Mouse (Mus musculus): Measurements from ENCODE around the gene S100z. TPM values are rescaled to one million over a fixed set of nuclear protein-coding genes. Genes with fewer than 3 reads are reported as not detected.

S100z gene
- total RNA-seq (2021) = not detected
- long read RNA-seq = 0 reads

DNA sequence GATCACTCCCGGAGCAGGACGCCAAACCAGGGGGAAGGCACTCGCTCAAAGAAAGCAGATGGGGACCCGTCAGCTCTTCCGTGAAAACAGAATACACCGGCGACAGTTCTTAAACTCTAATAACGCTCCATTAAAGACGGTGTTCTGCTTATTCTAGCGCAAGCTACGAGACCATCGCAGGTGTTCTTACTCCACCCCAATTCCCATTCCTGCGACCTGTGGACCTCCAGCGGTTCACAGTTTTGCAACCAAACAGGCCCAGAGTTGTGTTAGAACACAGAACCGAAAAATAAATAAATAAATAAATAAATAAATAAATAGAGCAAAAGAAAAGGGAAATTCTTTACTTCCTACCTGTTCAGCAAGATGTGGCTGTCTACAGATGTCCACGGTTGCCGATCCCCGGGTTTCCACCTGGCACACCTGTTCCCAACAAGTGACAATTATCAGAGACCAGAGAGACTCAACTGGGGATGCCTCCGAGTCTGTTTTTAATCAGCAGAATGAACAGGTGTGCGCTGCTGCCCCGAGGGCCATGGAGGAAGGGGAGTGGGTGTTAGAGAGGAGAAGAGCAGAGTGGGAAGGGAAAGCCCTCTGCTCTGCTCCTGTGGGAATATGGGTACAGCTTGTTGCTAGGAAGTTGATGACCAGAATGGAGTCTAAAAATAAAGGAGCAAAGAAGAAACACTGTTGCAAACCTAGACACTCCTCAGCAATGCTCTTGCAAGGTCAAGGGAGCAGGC is at the start of gene S100z:
Gene S100z, minus strand, starts transcription at position 51 of the 743 bp plus-strand sequence.
- no peak for DNase-seq (ENCODE audit: low spot score in 2 of 2)

DNA sequence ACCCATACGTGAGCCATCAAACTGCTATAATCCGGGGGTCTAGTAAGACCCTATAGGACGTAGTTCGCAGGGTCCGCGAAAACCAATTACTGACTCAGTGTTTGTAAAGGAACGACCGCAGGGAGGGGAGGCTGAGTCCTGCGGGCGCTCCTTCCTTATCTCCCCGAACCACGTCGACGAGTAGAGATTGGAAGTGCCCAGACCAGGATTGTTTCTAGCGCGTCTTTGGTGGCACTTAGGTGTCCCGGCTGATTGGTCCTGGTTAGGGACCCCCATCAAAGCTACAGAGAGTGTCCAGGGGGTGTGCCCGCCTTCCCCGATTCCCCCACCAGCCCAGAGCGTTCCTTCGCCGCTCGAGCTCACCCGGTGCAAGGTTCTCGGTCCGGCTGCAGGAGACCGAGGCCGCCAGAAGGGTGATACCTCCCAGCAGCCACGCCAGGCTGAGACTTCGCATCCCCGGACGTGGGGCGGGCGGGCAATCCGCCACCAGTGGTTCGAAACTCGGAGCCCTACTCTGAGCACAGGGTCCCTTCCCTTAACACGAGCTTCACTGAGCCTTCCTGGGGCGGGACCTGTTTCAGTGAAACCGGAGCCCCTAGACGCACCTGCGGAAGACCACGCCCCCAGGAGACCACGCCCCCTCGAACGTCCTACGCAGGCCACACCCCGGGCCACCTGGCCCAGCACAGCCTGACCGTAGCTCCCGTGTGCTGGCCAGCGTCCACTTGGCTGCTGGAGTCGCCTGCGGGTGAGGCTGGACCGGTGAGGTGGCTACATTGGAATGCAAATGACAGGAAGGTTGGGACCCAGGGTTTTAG is 46.4 kb upstream of the S100z start, which contains the start of gene F2rl1:
Gene F2rl1, minus strand, starts transcription at position 554 of the 818 bp plus-strand sequence.
- no peak for DNase-seq (ENCODE audit: low spot score in 2 of 2)

DNA sequence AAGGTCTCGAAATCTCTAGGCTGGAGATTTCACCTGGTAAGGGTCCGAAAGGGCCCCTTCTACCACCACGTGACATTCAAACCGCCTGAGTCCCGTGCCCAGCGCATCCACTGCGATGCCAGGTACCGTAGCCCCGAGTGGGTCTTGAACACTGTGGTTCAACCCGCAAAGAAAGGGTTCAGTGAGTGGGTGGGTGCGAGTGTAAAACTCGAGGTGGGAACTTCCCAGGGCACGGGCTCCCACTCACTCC is 45.8 kb upstream of the S100z start:
- DNase-seq (ENCODE audit: low spot score in 2 of 2) = no peak

DNA sequence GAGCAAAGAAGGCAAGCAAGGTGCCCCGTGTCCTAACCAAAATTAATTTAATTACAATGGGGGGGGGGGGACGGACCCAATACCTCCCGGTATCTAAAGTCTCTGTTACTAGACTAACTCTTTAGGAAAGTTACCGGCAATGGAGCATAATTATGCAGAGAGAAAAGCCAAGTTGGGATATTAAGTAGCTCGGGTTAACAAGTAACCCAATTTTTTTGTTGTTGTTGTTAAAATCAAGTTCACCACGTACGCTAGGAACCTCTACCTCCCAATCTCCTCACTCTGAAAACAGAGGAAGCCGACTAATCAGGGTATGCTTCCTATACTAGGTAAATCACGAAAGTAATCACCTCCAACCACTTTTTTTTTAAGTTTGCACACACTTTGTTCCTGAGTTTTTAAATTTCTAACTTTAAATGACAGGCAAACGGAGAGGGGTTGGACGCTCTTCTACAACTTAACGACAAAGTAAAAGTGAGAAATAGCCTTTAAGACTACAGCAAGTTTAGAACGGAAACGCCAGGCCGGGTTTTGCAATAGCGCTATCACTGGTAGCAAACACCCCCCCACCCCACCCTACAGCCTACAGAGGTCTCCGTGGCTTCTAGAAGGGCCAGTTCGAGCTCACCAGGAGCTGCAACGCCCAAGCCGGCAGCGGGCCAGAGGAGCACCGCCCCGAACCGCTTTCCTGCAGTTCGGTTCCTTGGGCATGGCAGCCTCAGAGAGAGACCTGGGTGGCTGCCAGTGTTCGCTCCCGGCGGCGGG is 45.3 kb upstream of the S100z start:
- DNase-seq (ENCODE audit: low spot score in 2 of 2) = no peak

DNA sequence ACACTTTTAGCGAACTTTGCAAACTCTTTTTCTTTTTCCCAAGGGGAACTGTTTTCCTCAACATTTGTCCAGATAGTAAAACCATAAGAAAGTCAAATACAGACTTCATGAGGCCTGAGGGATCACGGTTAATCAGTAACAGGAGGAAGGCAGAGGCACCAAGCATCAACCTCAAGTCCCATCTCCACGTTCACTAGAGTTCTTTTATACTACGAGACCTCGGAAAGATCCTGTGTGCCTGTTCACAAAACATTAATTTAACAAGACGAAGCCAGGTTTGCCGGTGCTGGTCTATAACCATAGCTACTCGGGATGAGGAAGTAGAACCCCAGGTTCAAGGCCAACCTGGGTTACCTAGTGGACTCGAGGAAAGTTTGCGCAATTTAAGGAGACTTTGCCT is 43.7 kb upstream of the S100z start:
- DNase-seq (ENCODE audit: low spot score in 2 of 2) = no peak

DNA sequence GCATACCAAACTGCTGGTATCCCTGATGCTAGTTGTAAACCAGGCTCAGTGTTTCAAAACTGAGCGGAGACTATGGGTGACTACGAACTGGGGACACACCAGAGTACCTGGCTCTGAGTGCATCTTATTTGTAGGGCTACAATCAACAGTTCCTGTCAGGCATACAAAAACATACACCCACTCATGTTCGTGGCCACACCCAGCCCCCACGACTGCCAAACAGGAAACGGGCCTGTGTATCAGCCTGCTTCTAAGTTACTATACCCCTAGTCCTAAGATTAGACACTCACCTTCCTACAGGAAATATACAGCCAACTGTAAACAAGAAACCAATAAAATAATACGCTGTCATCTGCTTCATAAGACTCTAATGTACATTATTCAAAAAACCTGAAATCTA is 42.5 kb upstream of the S100z start:
- DNase-seq (ENCODE audit: low spot score in 2 of 2) = no peak

DNA sequence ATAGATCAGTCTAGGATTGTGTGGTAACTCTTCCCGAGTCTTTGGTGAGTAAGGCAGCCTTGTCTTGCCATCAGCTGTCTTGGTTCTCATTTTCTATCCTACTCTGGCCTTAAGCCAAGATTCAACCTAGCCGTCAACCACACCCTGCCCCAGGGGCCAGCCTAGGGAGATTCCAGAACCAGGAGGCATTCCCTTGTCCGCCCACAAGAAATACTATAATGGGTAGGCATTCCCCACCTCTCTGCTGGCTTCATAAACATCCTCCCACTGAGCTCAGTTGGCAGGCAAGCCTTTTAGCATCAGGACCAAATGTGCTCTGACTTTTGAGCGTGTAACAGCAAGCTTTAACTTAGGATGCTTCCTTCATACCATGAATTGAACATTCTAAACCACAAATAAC is 36.2 kb upstream of the S100z start:
- DNase-seq (ENCODE audit: low spot score in 2 of 2) = peak; percentile 10 to 52

DNA sequence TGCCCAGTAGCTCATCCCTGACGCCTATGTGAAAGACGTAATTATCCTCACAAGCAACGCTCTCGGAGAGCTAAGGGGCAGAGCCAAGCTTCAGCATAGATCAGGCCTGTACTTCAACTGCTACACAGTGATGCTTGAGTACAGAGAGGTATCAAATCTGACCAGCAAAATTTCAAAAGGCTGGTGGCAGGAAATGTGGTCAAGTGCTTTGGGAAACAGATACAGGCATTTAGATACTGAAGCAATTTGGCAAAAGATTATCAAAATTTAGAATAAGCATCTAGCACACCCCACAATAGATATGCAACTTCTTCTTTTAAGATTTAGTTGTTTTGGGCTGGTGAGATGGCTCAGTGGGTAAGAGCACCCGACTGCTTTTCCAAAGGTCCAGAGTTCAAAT is 31.5 kb upstream of the S100z start:
- no peak for DNase-seq (ENCODE audit: low spot score in 2 of 2)

DNA sequence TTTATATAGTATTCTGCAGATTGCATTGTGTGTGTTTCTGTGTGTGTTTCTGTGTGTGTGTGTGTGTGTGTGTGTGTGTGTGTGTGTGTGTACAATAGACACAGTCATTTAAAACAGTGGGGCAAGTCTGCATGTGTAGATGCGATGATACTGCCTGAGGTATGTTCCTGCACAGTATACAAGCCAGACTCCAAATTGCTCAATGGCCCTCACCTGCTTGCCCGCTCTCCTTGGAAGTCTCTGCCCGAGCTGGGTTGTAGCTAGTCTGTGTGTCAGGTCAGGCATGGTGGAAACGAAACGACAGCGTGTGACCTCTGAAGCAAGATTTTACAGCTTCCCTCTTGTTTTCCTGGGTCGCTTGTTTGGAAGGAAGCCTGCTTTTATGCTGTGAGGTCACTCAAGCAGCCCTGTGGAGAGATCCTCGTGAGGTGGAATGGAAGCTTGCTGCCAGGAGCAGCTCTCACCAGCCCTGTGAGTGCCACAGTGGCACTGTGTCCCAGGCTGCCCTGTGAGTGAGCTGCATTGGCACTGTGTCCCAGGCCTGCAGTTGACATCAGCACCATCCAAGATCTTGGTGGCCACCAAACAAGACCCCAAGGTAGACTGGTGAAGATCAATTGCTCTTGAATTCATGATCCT is 24.9 kb upstream of the S100z start:
- DNase-seq (ENCODE audit: low spot score in 2 of 2) = no peak

DNA sequence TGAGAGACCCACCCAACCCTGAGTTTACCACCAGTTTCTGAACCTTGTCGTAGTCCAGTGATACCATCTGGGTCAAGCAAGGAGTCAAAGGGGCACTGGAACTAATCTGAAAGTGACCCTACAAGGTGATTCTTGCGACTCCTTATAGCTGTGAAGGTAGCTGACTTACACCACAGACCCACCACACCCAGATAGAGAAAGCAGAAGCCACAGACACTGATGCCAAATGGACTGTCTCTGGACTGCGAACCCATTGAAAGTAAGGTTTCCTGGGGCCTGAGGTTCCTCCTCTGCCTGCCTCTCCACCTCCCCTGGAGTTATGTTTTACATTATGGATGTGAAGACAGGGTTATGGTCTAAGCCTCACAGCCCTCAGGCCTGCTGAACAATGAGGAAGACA is 18.1 kb upstream of the S100z start:
- no peak for DNase-seq (ENCODE audit: low spot score in 2 of 2)

DNA sequence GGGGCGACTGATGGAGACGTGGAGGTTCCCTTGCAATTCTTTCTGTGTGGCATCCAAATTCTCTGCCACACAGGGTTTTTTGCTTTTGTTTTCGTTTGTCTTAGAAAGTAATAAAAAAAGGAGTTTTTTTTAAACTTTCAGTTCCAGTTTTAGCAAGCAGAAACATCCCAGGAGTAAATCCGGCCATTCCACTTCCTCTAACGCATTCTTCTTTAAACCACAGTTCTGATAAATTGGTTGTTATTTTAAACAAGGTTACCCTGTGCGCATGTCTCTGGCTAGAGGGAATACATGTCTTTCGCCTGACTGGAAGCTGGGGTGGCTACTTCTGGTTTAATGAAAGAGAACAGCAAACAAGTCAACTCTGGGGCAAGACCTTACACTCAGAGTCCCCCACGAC is 16.3 kb upstream of the S100z start:
- no peak for DNase-seq (ENCODE audit: low spot score in 2 of 2)

DNA sequence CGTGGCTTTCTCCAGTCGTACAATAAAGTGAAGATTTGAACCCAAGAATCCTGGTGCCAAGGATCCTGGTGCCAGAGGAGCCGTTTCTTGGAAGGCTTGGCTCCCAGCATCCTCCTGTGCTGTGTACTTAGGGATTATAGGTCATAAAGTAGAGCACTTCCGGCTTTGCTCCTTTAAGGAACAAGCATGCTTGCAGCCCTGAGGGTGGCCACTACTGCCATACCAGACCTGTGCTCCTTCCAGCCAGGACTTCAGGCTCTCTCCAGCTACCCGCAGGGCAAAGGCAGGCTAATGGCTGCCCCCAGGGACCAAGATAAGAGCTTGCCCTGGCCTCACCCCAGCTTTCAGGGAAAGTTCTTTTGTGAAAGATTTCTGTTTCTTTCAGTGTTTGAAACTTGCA is 14.8 kb upstream of the S100z start:
- DNase-seq (ENCODE audit: low spot score in 2 of 2) = no peak

DNA sequence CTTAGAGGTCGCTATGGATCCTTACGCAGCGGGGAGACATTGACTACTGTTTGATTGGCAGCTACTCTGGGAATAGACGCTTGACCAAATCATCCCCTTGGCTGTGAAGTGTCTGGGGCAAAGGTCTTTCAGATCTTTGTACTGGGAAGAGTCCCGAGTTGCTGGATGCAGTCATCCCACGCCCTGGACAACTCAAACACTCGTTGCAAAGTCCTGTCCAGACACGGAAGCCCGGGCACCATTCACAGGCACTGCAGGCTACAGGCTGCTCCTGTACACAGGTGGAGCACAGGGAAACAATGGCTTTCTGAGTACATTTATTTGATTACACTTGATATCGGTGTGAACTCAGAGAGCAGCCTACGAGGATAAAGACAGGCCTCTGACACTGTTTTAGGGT is 12.8 kb upstream of the S100z start:
- DNase-seq (ENCODE audit: low spot score in 2 of 2) = no peak

DNA sequence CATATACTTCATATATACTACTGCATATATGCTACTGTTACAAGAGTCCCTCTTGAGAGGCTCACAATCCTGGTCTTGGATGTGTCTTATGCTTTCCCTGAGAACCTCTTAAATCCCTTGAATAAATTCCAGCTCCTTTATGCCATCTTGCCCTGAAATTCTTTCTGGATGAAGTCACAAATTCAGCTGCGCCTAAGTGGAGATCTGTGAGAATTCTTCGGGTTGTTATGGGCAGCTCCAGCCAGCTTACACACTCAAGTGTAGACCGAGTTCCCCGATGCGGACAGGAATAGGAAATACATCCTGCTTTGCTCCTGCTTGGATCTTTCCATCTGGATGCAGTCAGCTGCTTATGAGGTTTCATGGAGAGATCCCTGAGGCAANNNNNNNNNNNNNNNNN is 6.1 kb upstream of the S100z start:
- no peak for DNase-seq (ENCODE audit: low spot score in 2 of 2)

DNA sequence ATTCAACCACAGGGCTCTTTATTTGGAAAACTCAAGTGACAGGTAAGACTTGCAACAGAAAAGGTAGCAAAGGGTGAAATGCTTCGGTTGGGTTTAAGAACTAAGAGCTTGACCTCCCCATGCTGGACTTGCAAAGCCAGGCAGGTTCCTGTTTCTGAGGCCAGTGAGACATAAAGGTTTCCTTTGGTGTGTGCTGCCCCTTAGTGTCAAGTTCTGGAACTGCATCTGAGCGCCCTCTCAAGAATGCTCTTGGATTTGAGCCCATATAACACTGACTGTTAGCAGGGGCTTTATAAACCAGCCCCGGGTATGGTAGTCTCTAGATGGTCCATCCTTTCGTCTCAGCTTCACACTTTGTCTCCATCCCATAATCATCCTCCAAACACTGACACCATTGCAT is 2.9 kb upstream of the S100z start:
- peak; percentile 55 to 86 for DNase-seq (ENCODE audit: low spot score in 2 of 2)

DNA sequence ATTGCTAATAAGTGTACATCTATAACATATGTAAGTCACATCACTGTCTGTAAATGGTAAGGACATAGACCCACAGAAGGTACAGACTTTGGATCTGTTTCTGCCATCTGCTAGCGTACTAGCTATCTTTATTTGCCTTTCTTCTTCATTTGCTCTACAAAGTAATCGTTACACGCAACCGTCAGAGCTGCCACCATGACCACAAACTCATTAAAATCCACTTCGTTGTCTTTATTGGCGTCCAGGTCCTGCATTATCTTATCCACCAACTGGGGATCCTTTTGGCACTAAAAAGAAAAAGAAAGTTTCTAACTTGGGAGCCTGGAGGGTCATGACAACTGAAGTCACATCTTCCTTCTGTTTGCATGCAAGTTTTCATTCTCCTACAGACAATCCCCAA is 1.3 kb downstream of the S100z start:
- no peak for DNase-seq (ENCODE audit: low spot score in 2 of 2)

DNA sequence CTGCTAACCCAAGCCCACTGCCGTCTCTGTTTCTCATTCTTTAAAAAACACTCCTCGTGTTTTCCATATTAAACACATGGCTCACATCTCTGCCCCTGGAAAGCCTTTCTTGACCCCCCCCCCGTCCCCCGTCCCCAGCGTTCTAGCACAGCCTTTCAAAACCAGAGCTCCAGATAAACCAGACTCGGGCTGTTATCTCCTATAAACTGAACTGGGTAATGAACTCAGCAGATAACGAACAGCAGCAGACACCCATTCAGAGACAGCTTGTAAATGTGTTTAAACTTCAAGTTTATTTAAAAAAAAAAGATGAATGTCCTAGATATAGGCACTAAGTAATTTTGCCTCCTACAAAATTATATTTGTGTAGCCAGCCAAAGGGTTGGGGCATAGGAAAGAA is 3.4 kb downstream of the S100z start:
- no peak for DNase-seq (ENCODE audit: low spot score in 2 of 2)

DNA sequence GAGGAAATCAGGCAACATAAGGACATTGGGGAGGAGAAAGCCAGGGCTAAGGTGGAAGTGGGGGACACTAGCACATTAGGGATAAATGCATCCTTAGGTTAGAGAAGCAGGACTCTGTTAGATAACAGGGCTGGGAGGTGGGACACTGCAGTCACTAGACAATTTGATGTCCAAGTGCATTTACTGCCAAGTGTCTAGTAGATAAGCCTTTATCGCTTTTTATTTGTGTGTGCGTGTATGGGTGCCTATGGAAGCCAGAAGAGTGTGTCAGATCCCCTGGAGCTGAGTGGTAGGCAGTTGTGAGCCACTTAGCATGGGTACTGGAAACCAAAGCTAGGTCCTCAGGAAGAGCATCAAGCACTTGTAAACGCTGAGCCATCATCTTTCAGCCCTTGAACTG is 4.2 kb downstream of the S100z start:
- DNase-seq (ENCODE audit: low spot score in 2 of 2) = no peak

DNA sequence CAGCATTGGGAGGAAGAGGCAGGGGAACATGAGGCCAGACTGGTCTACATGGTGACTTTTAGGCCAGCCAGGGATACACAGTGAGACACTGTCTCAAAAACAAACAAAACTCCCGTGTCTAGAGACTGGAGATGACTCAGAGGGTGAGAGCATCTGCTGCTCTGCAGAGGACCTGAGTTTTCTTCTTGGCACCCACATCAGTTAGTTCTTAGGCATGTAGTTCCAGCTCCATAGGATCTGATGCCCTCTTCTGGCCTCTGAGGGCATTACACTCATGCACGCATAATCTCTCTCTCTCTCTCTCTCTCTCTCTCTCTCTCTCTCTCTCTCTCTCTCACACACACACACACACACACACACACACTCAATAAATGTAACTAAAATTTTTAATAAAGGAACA is 7.6 kb downstream of the S100z start:
- DNase-seq (ENCODE audit: low spot score in 2 of 2) = peak in 1 of 2 experiments; percentile 7

DNA sequence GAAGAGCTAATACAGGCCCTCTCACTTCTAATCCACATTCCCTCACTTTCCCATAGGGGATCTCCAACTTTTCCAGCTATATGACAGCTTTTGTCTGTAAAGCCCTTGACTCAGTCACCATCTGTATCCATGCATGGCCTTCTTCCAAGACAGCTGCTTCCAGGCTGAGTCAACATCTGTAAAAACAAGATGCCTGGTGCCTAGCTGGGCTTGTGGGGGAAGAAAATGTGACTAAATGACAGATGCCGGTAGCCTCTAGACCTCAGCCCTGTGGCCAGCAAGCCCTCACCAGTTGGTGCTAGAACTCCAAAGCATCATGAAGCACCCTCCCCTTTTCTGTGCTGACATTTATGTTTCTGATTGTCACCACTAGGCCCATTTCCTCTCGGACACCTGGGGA is 27.0 kb downstream of the S100z start:
- DNase-seq (ENCODE audit: low spot score in 2 of 2) = no peak

DNA sequence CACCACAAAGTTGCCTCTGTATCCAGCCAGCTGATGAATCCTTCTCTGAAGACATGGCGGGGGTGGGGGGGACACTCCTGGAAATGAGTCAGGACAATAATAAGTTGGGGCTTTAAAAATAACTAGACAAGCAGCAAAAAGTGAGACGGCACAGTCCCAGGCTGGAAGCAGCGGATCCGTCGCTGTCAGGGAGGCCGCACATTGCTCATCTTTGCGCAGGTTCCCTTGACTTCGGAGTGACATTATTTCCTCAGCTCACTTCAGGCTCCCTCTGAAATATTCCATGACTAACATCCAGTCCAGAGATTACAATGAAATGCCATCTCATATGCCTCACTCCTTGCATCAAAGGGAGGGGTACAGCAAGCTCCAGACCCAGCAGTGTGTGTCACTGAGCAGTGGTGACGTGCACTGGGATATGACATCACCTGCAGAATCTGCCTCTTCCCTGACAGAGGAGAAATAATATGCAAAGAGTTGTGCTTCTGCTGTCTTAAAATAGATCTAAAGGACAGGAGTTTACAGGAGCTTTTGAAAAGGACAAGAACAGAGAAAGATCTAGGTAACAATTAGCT is 27.8 kb downstream of the S100z start:
- DNase-seq (ENCODE audit: low spot score in 2 of 2) = no peak

Data from layer of hippocampus, adult 18-20 months (tissue).